Mouse (Mus musculus) C2C12 (cell line): Measurements from ENCODE around the gene Tgfbr3. TPM values are rescaled to one million over a fixed set of nuclear protein-coding genes. Genes with fewer than 3 reads are reported as not detected.

Experiments used
- H3K27me3 ChIP-seq: one replicate; pipeline ENCODE4 v1.6.1; 2011; ENCODE audit not compliant: control insufficient read depth, insufficient read depth, insufficient read length
- H3K36me3 ChIP-seq: one replicate; pipeline ENCODE4 v1.6.1; 2011; ENCODE audit not compliant: control insufficient read depth, insufficient read depth
- H3K4me3 ChIP-seq: one replicate; pipeline ENCODE4 v1.5.1; 2011; ENCODE audit warnings: mild to moderate bottlenecking, control low read depth; ENCODE audit not compliant: poor library complexity, insufficient read depth, severe bottlenecking
- H3K79me2 ChIP-seq: one replicate; pipeline ENCODE4 v1.6.1; 2011; ENCODE audit not compliant: control insufficient read depth, insufficient read depth
- H3K79me3 ChIP-seq: one replicate; pipeline ENCODE4 v1.6.1; 2011; ENCODE audit warnings: low read depth, control low read depth
- H3ac ChIP-seq: one replicate; pipeline ENCODE3; 2011; ENCODE audit warnings: low read depth; ENCODE audit not compliant: control insufficient read depth, insufficient read length
- CEBPB ChIP-seq: IDR thresholded peaks from one replicate; pipeline ENCODE4 v1.6.1; 2011; ENCODE audit warnings: low read depth, mild to moderate bottlenecking, control low read depth, moderate library complexity
- CTCF ChIP-seq: IDR thresholded peaks from one replicate; pipeline ENCODE4 v1.5.1; 2011; ENCODE audit not compliant: control insufficient read depth, insufficient read depth, insufficient read length
- FOSL1 ChIP-seq: IDR thresholded peaks from one replicate; pipeline ENCODE4 v1.8.0; 2011; ENCODE audit warnings: mild to moderate bottlenecking, low read length; ENCODE audit not compliant: poor library complexity, insufficient read depth, severe bottlenecking
- MAX ChIP-seq: IDR thresholded peaks from one replicate; pipeline ENCODE4 v1.6.1; 2011; ENCODE audit warnings: mild to moderate bottlenecking, control low read depth
- MYOD1 ChIP-seq: IDR thresholded peaks from one replicate; pipeline ENCODE4 v1.6.1; 2011; ENCODE audit warnings: low read depth; ENCODE audit not compliant: control insufficient read depth, insufficient read length
- MYOG ChIP-seq: IDR thresholded peaks from one replicate; pipeline ENCODE4 v1.6.1; 2011; ENCODE audit not compliant: control insufficient read depth, insufficient read length; ENCODE audit errors: extremely low read depth
- USF1 ChIP-seq: IDR thresholded peaks from one replicate; pipeline ENCODE4 v1.6.1; 2011; ENCODE audit warnings: low read depth, mild to moderate bottlenecking, control low read depth, moderate library complexity
- polyA plus RNA-seq: library from polyadenylated mRNA; unstranded; fragments of >200 nt; fragmentation: generic; extraction: Trizol; gene quantifications from one replicate; pipeline ENCODE4 v1.2.1, GENCODE M21; 2012; ENCODE audit warnings: missing spikeins

The Tgfbr3 gene
- polyA plus RNA-seq, 1 experiment, result 0.20 TPM

DNA sequence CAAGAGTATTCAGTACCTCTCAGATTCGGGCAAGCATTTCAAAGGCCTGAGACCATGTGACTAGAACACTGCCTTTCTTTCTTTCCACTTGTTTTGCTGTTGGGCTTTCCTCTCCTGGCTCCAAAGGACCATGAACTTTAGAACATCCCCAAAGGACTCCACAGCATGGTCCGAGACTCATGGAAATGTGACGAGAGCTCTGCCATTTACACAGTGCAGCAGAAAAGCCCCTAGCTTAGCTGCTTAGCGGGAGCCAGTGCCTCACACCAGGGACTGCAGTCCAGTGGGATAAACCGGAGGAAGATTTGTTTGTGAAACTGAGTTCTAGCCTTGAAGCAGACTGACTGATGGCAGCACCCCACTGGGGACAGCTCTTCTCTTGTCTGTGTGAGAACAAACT lies 224.5 kb downstream of the Tgfbr3 start:
- TF ChIP-seq MYOD1 (no peak), CEBPB (no peak), MYOG (no peak), FOSL1 (no peak), USF1 (no peak), CTCF (no peak), MAX (no peak)
- Histone ChIP-seq H3K36me3 (no peaks in the 10 kb centered on the region), H3K4me3 (no peak overlapping the region), H3K79me3 (no peaks in the 10 kb centered on the region), H3K27me3 (no peaks in the 10 kb centered on the region), H3ac (no peak overlapping the region), H3K79me2 (no peaks in the 10 kb centered on the region)

DNA sequence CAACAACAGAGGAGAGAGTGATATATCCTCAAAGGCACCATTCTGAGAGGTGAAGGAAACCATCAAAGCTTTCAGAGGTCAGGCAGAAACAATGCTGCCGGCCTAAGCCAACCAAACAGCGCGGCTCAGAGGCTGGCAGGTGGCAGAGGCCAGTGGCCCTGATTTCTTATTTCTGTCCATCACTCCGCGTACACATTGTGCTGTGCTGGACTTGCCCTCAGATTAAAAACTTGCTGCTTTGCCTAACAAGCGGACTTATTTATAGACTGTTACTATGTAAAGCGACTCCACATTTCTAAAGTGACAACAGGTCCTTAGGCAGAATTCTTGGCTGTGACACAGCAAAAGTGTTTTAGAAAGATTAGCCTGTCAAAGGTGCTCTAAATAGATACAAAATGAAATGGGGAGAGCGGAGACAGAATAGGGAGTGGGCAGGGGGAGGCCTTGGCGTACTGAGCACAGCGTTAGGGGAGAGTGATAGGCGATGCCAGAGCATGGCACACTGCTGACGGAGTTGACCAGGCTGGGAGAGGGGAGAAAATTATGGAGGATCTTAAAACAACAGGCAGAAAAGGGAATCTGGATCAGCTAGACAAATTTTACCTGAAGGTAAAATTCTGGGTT lies 227.1 kb downstream of the Tgfbr3 start:
- no peak overlapping the region for H3K4me3 ChIP-seq
- TF ChIP-seq FOSL1 (no peak), CEBPB (no peak), MYOG (no peak), USF1 (no peak), CTCF (no peak)
- H3K36me3 ChIP-seq, result no peaks in the 10 kb centered on the region
- no peak overlapping the region for H3ac ChIP-seq
- H3K79me3 ChIP-seq, result no peaks in the 10 kb centered on the region
- H3K79me2 ChIP-seq, result no peaks in the 10 kb centered on the region
- H3K27me3 ChIP-seq, result no peaks in the 10 kb centered on the region

DNA sequence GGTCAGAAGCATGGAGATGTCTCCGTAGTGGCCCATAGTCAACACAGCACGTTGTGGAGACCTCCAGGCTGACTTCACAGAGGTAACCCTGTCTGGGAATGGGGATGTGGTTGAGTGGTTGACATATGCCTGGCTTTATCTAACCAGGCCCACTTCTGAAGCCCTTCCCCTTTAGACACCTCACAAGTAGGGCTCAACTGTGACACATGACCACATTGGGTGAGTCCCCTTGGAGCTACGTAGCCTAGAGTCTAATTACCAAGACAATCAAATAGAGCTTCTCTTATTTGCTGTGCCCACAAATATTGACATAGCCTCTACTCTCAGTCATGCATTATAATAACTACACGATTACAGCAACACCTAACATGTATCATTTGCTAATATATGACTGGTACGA lies 229.9 kb downstream of the Tgfbr3 start:
- Histone ChIP-seq H3K36me3 (no peaks in the 10 kb centered on the region), H3K79me3 (no peaks in the 10 kb centered on the region), H3ac (no peak overlapping the region), H3K4me3 (no peak overlapping the region), H3K79me2 (no peaks in the 10 kb centered on the region), H3K27me3 (peaks cover 4% of the 10 kb centered on the region)
- no peak for TF ChIP-seq MYOG
- no peak for TF ChIP-seq CEBPB
- TF ChIP-seq MYOD1, result no peak
- TF ChIP-seq MAX, result no peak
- TF ChIP-seq CTCF, result no peak
- TF ChIP-seq FOSL1, result no peak
- no peak for TF ChIP-seq USF1

DNA sequence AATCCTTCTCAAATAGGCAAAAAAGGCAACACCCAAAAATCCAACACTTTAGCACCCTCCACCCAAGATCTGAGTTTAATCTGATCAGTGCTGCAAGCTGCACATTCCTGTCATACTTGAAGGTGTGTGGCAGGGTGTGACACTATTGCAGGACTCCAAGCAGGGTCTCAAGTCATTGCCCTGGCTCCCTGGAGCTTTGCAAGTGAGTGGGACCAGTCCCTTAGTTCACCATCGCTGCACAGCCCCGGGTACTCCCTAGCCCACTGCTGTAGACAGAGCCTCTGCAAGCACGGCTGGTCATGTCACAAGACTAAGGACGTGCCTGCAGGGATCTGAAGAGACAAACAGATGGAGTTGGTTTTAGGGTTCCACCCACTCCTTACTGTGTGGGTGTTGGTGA lies 230.8 kb downstream of the Tgfbr3 start:
- Histone ChIP-seq H3K79me3 (no peaks in the 10 kb centered on the region), H3K79me2 (no peaks in the 10 kb centered on the region), H3ac (no peak overlapping the region), H3K27me3 (peaks cover 6% of the 10 kb centered on the region), H3K4me3 (no peak overlapping the region), H3K36me3 (no peaks in the 10 kb centered on the region)
- TF ChIP-seq MYOD1, result no peak
- no peak for TF ChIP-seq MAX
- TF ChIP-seq MYOG, result no peak
- TF ChIP-seq FOSL1, result no peak
- TF ChIP-seq CEBPB, result no peak
- no peak for TF ChIP-seq USF1
- TF ChIP-seq CTCF, result no peak

Other genes starting within 250 kb of the Tgfbr3 start
- 0.09 TPM for gene Brdt, start 41.5 kb upstream of the Tgfbr3 start, polyA plus RNA-seq
- not detected for gene Ephx4, start 113.1 kb upstream of the Tgfbr3 start, polyA plus RNA-seq
- gene Lpcat2b, start 141.9 kb upstream of the Tgfbr3 start, polyA plus RNA-seq, result not detected
- 0.41 TPM for gene Btbd8, start 148.4 kb upstream of the Tgfbr3 start, polyA plus RNA-seq
- 0.04 TPM for gene Gm42669, start 218.0 kb upstream of the Tgfbr3 start, polyA plus RNA-seq
- not detected for gene 1700028K03Rik, start 245.1 kb upstream of the Tgfbr3 start, polyA plus RNA-seq